Mouse (Mus musculus) thymus, adult 2 months (tissue): ENCODE measurements around the gene Lrp3. TPM values are rescaled to one million over a fixed set of nuclear protein-coding genes. Genes with fewer than 3 reads are reported as not detected.

ENCODE experiments used
- DNase-seq: peaks from one replicate; pipeline ENCODE4 v3.0.0; 2021
- H3K27ac ChIP-seq: fragments of 200-500 bp; 2 replicates; pipeline ENCODE4 v1.5.1; 2012; ENCODE audit warnings: low read length, control low read depth; ENCODE audit not compliant: control insufficient read depth, insufficient read depth
- H3K27me3 ChIP-seq: fragments of 200-500 bp; 2 replicates; pipeline ENCODE4 v1.6.1; 2012; ENCODE audit warnings: mild to moderate bottlenecking, low read length, moderate library complexity, mixed read lengths; ENCODE audit not compliant: control insufficient read depth, insufficient read depth
- H3K36me3 ChIP-seq: fragments of 200-500 bp; 2 replicates; pipeline ENCODE4 v1.6.1; 2012; ENCODE audit warnings: mild to moderate bottlenecking, low read length, moderate library complexity; ENCODE audit not compliant: control insufficient read depth, insufficient read depth
- H3K4me1 ChIP-seq: fragments of 200-500 bp; replicated peaks from 2 replicates; pipeline ENCODE4 v1.6.1; 2012; ENCODE audit warnings: low read length; ENCODE audit not compliant: control insufficient read depth, insufficient read depth
- H3K4me3 ChIP-seq: fragments of 200-500 bp; 2 replicates; pipeline ENCODE4 v1.5.1; 2012; ENCODE audit warnings: mild to moderate bottlenecking, low read length, control low read depth, moderate library complexity; ENCODE audit not compliant: control insufficient read depth, insufficient read depth
- CTCF ChIP-seq: fragments of 200-500 bp; IDR thresholded peaks from 2 replicates; pipeline ENCODE4 v1.5.1; 2012; ENCODE audit warnings: mild to moderate bottlenecking, control low read depth, low read length, moderate library complexity, borderline replicate concordance; ENCODE audit not compliant: control insufficient read depth, poor library complexity, insufficient read depth; ENCODE audit errors: extremely low read depth
- POLR2A ChIP-seq: fragments of 200-500 bp; IDR thresholded peaks from 2 replicates; pipeline ENCODE4 v1.6.1; 2012; ENCODE audit warnings: mild to moderate bottlenecking, low read length, control low read depth, moderate library complexity; ENCODE audit not compliant: control insufficient read depth, poor library complexity, insufficient read depth; ENCODE audit errors: extremely low read depth
- WGBS: fragments of 180-500 bp; shearing (Covaris S2); methylation state at CpG from one replicate; pipeline ENCODE4 v1.1.7; 2018; 5-methylcytosine and 5-hydroxymethylcytosine counted together
- polyA plus RNA-seq: library from polyadenylated mRNA; depleted of rRNA; stranded (reverse); fragments of >200 nt; gene quantifications from 2 replicates; pipeline ENCODE4 v1.2.3, GENCODE M21; 2012

Gene Lrp3
- polyA plus RNA-seq, 1 experiment: 2.4 TPM

GRCm38 (mm10) chr7:35215731-35216130 is 433 bp upstream of the Lrp3 start:
- Histone ChIP-seq H3K4me3 (no peak overlapping the region), H3K36me3 (no peaks in the 10 kb centered on the region), H3K27ac (no peak overlapping the region), H3K27me3 (peaks cover 2% of the 10 kb centered on the region; the same call in 1 of the 2 replicates), H3K4me1 (no peaks in the 10 kb centered on the region)
- DNase-seq: no peak
- TF ChIP-seq CTCF: no peak
- TF ChIP-seq POLR2A: no peak
- WGBS: 58% methylated on average over 5 of the region's 5 CpGs

GRCm38 (mm10) chr7:35214442-35215222 is 666 bp downstream of the Lrp3 start:
- DNase-seq: no peak
- Histone ChIP-seq H3K27ac (no peak overlapping the region), H3K4me3 (no peak overlapping the region), H3K36me3 (no peaks in the 10 kb centered on the region), H3K4me1 (no peaks in the 10 kb centered on the region), H3K27me3 (peaks cover 2% of the 10 kb centered on the region; the same call in 1 of the 2 replicates)
- TF ChIP-seq POLR2A (no peak), CTCF (no peak)
- WGBS: 13% methylated on average over 79 of the region's 79 CpGs

- no peaks in the 10 kb centered on the region for H3K36me3 ChIP-seq
- no peaks in the 10 kb centered on the region for H3K4me1 ChIP-seq
- DNase-seq: no peak
- WGBS: 88% methylated on average over 4 of the region's 4 CpGs
- no peak for TF ChIP-seq CTCF
- TF ChIP-seq POLR2A: no peak
- H3K27me3 ChIP-seq: peaks cover 2% of the 10 kb centered on the region; the same call in 1 of the 2 replicates
- no peak overlapping the region for H3K4me3 ChIP-seq
- H3K27ac ChIP-seq: no peak overlapping the region
Measured at GRCm38 (mm10) chr7:35211791-35212190, 3.5 kb downstream of the Lrp3 start.

GRCm38 (mm10) chr7:35199755-35200154 is 15.5 kb downstream of the Lrp3 start:
- TF ChIP-seq POLR2A (no peak), CTCF (no peak)
- H3K4me1 ChIP-seq: no peaks in the 10 kb centered on the region
- no peak for DNase-seq
- H3K36me3 ChIP-seq: no peaks in the 10 kb centered on the region
- no peak overlapping the region for H3K27ac ChIP-seq
- H3K27me3 ChIP-seq: no peaks in the 10 kb centered on the region
- no peak overlapping the region for H3K4me3 ChIP-seq

- Histone ChIP-seq H3K27me3 (no peaks in the 10 kb centered on the region), H3K4me3 (no peak overlapping the region), H3K27ac (no peak overlapping the region), H3K4me1 (no peaks in the 10 kb centered on the region), H3K36me3 (no peaks in the 10 kb centered on the region)
- DNase-seq: no peak
- TF ChIP-seq CTCF: no peak
- TF ChIP-seq POLR2A: no peak
- 97% methylated on average over 12 of the region's 12 CpGs for WGBS
Measured at GRCm38 (mm10) chr7:35198981-35199754, 16.1 kb downstream of the Lrp3 start.

- DNase-seq: no peak
- Histone ChIP-seq H3K4me3 (no peak overlapping the region), H3K27me3 (no peaks in the 10 kb centered on the region), H3K36me3 (no peaks in the 10 kb centered on the region), H3K27ac (no peak overlapping the region), H3K4me1 (no peaks in the 10 kb centered on the region)
- 89% methylated on average over 2 of the region's 2 CpGs for WGBS
- TF ChIP-seq CTCF (no peak), POLR2A (no peak)
Measured at GRCm38 (mm10) chr7:35197022-35197421, 18.3 kb downstream of the Lrp3 start.
